Mouse (Mus musculus): ENCODE data around the gene Olfr107.

Gene Olfr107

DNA sequence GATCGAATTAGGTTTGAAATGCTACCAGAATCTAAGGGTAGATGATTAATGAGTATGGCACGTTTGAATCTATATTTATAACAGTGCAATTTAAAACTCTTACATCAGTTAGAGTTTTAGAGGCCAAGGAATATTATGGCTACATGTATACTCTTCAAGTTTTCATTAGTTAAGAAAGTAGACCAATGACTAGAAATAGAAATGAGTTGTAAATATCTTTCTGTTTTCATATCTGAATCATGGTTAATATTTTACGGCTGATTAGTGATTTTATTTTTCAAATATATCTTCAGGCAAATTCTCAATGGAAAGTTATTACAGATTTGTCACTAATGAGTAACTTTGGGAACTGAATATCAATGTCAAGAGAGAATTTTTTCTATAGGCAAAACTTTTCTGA, at the start of gene Olfr107:
Gene Olfr107, plus strand, starts transcription at position 301 of the 400 bp plus-strand sequence.
- DNase-seq (ENCODE audit: low spot score), result no peak

DNA sequence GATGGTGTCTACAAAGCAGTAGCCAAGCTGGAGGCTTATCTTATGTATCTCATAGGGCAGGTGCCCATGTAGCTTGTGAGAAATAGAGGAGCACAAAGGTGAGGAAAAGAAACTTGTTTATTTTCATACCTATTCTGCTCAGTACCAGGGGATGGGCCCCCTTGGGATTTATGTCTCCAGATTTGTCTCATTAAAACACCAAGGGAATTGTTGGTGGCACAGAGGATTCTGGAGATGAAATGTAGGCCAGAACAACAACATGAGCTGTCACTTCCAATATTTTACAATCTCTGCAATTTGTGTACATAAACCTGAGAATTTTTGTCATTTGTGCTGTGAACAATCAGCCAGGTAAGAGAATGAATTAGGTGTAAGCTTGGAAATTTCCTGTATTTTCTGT, 39.7 kb upstream of the Olfr107 start, which contains the start of gene Olfr104-ps:
Gene Olfr104-ps, plus strand, starts transcription at position 301 of the 400 bp plus-strand sequence.
- DNase-seq (ENCODE audit: low spot score), result no peak

DNA sequence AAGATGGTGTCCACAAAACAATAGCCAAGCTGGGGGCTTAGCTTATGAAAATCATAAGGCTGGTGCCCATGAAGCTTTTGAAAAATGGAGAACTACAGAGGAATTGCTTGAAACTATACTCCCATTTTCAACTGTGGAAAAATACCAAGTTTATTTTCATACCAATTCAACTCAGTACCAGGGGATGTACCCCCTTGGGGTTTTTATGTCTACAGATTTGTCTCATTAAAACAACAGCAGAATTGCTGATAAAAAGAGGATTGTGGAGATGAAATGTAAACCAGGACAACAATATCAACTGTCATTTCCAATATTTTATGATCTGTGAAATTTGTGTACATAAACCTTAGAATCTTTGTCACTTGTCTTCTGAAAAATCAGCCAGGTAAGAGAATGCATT, 20.3 kb upstream of the Olfr107 start, which contains the start of gene Olfr105-ps:
Gene Olfr105-ps, plus strand, starts transcription at position 301 of the 400 bp plus-strand sequence.
- DNase-seq (ENCODE audit: low spot score), result no peak

DNA sequence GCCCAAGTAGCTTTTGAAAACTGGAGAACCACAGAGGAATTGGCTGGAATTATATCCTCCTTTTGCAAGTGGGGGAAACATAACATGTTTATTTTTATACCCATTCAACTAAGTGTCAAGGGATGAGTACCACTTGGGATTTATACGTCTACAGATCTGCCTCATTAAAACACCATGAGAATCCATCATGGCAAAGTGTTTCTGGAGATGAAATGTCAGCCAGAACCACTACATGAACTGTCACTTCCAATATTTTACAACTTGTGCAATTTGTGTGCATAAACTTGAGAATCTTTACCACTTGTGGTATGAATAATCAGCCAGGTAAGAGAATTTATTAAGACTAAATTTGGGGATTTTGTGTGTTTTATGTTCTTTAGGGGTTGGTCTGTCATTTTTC, 8.9 kb upstream of the Olfr107 start, which contains the start of gene Olfr106-ps:
Gene Olfr106-ps, plus strand, starts transcription at position 301 of the 400 bp plus-strand sequence.
- DNase-seq (ENCODE audit: low spot score), result no peak

DNA sequence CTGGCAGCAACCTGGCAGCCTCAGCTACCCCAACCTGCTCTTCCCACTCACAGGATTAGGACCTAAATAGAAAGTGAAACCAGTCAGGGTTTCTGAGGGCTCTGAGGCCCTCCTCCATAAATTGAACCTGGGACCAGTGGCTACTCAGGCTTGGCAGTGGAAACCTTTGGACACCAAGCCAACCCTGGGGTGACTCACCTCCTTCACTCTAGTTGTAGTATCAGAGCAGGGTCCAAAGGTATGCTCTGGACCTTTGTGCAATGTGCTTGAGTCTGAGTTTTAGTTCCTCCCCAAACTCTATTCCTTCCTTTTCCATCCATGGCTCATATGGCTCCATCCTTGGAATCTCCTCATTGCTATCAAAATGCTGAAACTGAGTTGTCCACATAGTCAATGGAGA, 14.4 kb downstream of the Olfr107 start:
- no peak for DNase-seq (ENCODE audit: low spot score)

DNA sequence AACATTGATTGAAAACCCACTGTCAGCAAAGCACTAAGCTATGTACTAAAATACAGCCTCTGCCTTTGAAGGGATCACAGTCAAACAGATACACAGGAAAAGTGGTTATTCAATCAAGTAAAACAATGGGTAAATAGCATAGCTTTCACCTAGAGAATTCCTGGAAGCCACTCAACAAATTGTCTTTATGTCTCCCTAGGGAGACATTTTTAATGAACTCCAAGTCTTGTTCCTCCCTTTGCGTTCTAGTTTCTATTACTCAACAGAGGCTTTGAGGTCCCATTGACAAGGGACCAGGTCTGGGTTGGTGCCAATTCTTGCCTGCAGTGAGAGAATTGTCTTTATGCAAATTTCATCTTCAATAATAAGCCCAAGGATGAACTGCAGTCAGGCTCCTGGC, 46.2 kb downstream of the Olfr107 start, which contains the start of gene Olfr108:
Gene Olfr108, plus strand, starts transcription at position 301 of the 400 bp plus-strand sequence.
- no peak for DNase-seq (ENCODE audit: low spot score)

All from urinary bladder, postnatal 14 days (tissue).